Mouse (Mus musculus) kidney, adult 9 months (tissue): Measurements from ENCODE around the gene Atp6v0e.
A peak's percentile ranks its signal among the peaks of the same experiment; 100 is the strongest.

Experiments
- DNase-seq: peaks from one replicate; pipeline ENCODE4 v3.0.0; 2022

Atp6v0e gene

GRCm38 (mm10) chr17:26662978-26663683, at the start of gene Atp6v0e:
Gene Atp6v0e, plus strand, starts transcription at chr17:26663231.
- DNase-seq = peak; percentile 95

GRCm38 (mm10) chr17:26614286-26614685, 48.7 kb upstream of the Atp6v0e start:
- no peak for DNase-seq

GRCm38 (mm10) chr17:26614708-26615486, 48.1 kb upstream of the Atp6v0e start:
- DNase-seq = no peak

GRCm38 (mm10) chr17:26616696-26617095, 46.3 kb upstream of the Atp6v0e start:
- DNase-seq = peak; percentile 96

GRCm38 (mm10) chr17:26618498-26618897, 44.5 kb upstream of the Atp6v0e start:
- DNase-seq = no peak

- DNase-seq = no peak
Observed at GRCm38 (mm10) chr17:26619577-26619976, 43.5 kb upstream of the Atp6v0e start.

GRCm38 (mm10) chr17:26620292-26620691, 42.7 kb upstream of the Atp6v0e start:
- no peak for DNase-seq

GRCm38 (mm10) chr17:26620786-26621766, 42.0 kb upstream of the Atp6v0e start:
- DNase-seq = peak; percentile 96

GRCm38 (mm10) chr17:26621912-26622311, 41.1 kb upstream of the Atp6v0e start:
- no peak for DNase-seq

- DNase-seq = no peak
Observed at GRCm38 (mm10) chr17:26623991-26624390, 39.0 kb upstream of the Atp6v0e start.

GRCm38 (mm10) chr17:26624999-26625398, 38.0 kb upstream of the Atp6v0e start:
- no peak for DNase-seq

- no peak for DNase-seq
Observed at GRCm38 (mm10) chr17:26625521-26626010, 37.5 kb upstream of the Atp6v0e start.

- DNase-seq = no peak
Observed at GRCm38 (mm10) chr17:26628479-26628878, 34.6 kb upstream of the Atp6v0e start.

GRCm38 (mm10) chr17:26628936-26629335, 34.1 kb upstream of the Atp6v0e start:
- no peak for DNase-seq

- no peak for DNase-seq
Observed at GRCm38 (mm10) chr17:26631811-26632327, 31.2 kb upstream of the Atp6v0e start.

GRCm38 (mm10) chr17:26633186-26633585, 29.8 kb upstream of the Atp6v0e start:
- no peak for DNase-seq

- DNase-seq = no peak
Observed at GRCm38 (mm10) chr17:26633926-26634325, 29.1 kb upstream of the Atp6v0e start.

- no peak for DNase-seq
Observed at GRCm38 (mm10) chr17:26634539-26634938, 28.5 kb upstream of the Atp6v0e start.

GRCm38 (mm10) chr17:26635951-26636350, 27.1 kb upstream of the Atp6v0e start:
- no peak for DNase-seq

GRCm38 (mm10) chr17:26637851-26638250, 25.2 kb upstream of the Atp6v0e start:
- DNase-seq = peak; percentile 97

- peak; percentile 89 for DNase-seq
Observed at GRCm38 (mm10) chr17:26638655-26639054, 24.4 kb upstream of the Atp6v0e start.

GRCm38 (mm10) chr17:26639791-26640190, 23.2 kb upstream of the Atp6v0e start:
- DNase-seq = no peak
